Mouse (Mus musculus) WW6 (cell line): Measurements from ENCODE around the gene Ern1.
"Not testable (repeated sequence)": the region's sequence is repeated elsewhere in the genome, so short reads cannot be mapped to it uniquely, and the experiment has no call there.

Source experiments
- DNase-seq: peaks from one replicate; pipeline ENCODE4 v3.0.0-alpha.2; 2013; ENCODE audit warnings: low read depth, low spot score

The Ern1 gene

DNA sequence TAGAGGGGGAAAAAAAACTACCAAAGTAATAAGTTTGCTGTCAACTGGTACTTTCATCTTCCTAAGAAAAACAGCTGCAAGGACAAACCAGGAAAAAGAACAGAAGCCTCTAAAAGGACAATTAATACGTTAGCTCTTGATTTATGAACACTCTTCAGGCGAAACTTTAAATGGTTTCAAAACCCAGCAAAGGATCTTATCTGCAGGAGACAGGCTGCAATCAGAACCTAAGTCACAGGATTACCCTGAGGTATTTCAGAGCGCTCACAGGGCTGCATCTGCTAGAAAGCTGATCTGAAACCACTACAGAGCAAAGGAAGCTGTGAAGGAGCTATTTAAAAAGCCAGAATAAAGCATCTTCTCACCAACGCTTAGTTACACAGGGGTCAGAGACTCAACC lies 6.0 kb downstream of the Ern1 start:
- DNase-seq: no peak

DNA sequence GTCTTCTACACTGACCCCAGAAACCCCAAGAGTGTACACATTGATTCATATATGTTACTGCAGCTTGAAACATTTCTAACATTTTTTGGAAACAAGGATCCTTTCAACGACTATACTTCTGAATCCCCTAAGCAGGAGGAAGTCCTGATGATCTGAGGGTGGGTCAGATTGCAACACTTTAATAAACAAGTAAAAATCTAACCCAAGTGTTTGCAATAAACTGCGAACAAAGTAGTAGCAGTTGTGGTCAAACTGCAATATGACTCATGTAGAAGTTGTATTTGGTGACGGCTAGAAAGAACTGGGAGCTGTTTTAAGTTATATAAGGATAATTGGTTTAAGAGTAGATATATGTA lies 7.1 kb downstream of the Ern1 start:
- DNase-seq: no peak

DNA sequence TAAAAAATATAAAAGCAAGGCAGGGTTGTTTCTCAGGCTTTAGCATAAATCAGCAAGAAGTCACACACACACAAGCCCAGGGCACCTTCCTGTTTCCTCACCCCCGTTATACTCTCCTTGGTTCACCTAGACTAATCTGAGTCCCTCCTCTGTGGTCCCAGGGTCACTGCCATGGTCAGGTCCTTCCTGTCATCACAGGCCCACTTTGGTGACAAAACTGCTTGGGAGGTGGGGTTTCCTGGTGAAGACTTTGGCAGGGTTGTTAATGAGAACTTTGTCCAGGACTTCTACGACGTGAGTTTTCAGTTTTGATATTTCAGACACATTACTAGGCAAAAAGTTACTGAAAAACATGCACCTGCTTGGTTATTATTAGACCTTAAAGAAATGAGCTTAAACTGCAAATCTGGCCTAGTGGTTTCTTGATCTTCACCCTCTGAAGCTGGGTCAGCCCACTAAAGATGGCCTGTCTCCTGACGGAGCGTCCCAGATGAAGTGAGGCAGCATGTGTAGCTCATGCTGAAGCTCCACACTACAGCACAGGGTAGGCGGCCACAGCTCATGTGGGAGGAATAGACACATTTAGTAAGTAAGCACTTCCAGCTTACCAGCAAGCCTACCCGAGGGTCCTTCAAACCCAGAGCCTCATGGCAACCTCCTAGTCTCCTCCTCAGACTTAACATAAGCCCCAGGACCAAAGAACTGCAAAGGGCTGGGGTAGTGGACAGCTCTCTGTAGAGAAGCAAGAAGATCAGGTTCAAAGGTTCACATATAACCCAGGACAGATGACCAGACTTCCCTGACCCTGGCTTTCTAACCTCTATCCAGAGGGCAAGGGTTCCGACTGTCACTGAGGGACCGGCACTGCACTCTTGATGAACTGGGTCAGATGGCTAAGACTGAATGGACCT lies 7.8 kb downstream of the Ern1 start:
- DNase-seq: no peak

DNA sequence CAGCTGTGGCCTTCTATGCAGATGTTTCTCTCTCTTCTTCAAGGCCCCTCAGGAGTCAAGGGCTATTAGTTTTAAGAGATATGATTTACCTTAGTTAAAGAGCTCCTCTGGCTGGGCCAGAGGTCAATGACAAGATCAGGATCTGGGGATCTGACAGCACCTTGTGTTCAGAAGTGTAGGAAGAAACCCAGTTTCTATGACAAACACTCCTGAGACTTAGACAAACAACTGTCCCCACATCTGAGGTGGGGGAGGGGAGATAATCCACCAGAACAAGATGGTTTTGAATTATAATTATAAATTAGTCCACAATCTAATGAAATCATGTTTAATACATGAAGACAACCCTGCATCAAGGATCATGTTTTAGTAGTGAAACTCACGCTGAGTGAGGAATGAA lies 8.9 kb downstream of the Ern1 start:
- no peak for DNase-seq

DNA sequence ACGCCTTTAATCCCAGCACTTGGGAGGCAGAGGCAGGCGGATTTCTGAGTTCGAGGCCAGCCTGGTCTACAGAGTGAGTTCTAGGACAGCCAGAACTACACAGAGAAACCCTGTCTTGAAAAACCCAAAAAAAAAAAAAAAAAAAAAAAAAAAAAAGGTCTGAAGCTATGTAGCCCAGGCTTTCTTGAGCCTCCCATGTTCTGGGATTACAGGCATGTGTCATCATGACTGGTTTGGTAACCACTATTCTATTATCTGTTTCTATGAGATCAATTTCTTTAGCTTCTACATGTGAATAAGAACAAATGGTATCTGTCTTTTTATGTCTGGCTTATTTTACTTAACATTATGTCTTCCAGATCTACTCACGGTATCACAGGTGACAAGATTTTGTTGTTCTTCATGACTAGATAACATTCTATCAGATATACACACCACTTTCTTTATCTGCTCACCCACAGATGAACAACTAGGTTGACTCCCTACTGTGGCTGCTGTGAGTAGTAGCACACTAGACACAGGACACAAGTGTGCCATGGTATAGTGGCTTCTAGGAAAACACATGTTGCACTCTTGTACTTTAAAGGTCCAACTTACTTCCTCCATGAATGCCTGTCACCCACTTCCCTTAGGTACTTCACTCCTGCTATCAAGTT lies 10.0 kb downstream of the Ern1 start:
- DNase-seq: no peak

DNA sequence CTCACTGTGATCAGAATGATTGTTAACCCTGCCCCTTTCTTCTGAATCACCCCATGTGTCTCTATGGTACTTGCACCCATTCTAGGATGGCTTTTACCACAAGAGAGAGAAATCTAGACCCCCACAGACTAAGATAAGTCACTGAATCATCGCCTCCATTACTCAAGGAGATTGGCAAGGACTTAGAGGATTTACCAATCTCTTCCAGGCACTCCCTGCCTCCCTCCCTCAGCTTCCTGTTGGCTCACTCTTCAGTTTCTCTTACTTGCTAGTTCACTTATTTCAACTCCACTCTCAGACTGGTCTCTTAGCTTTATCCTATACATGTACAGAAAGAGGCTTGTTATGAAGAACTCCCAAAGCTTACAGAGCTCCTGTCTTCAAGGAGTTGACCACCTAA lies 12.3 kb downstream of the Ern1 start:
- no peak for DNase-seq

DNA sequence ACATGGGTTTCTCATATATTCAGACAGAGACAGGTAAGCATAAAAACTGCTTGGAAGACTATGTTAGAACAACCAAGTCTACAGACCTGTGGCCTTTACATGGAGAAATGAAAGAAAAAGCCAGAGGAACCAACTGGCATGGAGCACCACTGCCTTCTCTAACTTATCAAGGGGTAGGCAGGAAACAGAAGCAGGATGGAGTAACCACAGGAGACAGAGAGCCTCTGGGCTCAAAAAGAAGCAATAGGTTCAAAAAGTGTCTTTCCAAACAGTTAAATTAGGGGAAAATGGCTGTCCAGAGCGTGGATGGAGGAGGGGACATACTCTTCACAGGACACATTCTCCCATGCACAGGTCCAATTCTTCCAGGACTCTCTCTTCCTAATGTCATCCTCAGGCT lies 16.0 kb downstream of the Ern1 start:
- DNase-seq: no peak

DNA sequence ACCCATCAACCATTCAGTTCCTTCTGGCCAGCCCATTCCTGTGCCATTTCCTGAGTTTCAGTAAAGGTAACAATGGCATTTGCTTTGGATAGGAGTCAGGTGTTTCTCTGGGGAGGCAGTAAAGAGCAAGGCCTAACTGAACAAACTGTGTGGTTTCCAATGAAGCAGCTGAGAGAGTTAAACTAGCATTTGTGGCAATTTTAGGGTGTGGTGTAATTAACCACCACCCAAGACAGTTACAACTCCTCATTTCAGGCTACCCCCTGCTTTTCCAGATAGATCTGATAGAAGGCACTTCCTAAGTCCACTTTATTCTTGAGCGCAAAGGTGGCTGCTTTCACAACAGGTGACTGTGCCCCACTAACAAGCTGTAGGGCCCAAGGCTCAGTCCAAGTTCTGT lies 19.1 kb downstream of the Ern1 start:
- DNase-seq: no peak

DNA sequence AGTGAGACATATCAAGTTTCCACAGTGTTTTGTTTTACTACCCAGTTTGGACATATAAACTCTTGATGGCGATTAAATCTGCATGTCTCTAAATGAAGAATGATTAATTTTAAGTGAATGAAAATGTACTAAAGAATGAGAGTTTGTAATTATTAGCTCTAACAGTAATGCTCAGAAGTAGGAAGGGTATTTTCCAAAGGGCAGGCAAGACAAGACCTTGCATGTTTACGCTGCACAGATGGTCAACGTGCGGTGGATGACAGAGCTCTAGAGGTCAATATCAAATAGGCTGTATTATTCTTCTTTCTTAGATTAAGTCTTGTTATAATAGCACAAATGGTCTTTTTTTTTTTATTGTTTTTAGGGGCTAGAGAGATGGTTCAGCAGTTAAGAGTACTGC lies 21.7 kb downstream of the Ern1 start:
- no peak for DNase-seq

DNA sequence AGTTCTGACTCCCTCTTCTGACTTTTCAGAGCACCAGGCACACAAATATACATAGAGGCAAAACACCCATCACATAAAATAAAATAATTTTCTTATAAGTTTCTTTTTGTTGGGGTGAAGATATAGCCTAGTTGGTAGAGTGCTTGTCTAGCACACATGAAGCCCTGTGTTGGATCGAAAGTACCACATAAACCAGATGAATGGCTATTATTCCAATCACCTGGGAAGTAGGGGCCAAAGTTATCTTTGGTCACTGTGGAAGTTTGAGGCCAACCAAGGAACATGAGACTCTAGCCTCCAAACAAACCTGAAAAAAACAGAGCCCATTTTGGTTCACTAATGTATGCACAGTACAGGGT lies 22.1 kb downstream of the Ern1 start:
- no peak for DNase-seq

DNA sequence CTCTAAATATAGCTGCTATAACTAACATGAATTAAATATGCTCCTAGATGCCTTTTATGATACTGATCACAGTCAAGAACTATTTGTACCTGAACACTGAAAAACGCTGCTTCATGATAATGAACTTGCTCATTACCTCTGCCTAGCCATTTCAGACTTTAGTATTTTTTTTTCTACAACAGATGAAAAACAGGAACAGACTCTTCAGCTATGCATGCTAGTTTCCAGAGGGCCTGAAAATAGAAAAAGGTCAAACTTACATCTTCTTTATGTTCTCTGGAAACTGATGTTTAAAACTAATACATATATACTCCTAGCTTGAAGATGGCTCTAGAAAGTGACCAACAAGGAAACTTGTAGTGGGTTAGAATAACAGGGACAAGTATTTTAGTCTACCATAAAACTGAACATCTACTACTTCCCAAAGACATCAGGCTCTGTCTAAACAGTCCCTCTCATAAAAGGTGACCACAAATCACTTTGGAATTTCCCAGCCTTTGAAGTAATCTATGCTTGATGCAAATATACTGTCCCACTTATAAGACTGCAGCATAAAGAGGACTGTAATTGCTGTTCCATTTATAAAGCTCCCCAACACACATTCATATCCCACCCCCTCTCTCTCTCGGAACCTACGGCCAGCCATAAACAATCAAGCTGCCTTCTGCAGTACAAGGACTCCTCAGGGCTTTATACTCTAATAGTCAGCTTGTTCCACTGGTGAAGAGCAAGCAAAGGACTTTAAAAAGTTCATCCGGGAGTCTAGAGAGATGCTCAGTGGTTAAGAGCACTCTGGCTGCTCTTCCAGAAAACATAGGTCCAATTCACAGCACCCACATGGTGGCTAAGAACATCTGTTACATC lies 22.7 kb downstream of the Ern1 start:
- DNase-seq: no peak

DNA sequence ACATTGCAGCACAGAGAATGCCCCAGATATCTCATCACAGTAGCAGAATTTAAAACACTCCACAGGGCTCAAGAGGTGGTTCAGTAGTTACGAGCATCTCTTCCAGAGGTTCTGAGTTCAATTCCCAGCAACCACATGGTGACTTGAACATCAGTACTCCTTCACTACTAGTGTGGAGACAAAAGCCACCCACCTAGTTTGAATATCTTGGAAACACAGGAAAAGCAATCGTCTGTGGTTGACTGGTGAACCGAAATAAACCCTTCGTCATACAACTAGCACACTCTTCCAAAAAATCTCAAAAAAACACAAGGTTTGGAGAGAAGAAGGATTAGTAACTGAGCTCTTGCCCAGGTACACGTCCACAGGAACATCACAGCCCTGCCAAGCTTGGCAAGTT lies 23.8 kb downstream of the Ern1 start:
- no peak for DNase-seq

DNA sequence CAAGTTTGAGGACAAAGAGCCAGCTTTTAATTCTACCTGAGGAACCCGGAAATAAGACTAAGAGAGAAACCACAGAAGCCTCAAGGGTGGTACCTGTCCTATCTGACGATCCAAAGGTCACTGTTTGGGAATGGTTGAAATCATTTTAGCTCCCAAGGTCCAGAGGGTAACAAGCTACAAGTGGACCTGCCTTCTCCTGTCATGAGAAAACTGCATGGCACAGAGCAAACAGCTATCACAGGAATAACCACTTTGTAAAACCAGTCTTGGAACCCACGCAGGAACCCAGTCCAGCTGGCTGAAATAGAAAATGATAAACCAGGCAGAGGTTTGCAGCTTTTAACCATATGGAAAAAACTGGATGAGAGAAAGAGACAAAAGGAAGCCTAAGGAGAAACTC lies 25.3 kb downstream of the Ern1 start:
- no peak for DNase-seq

DNA sequence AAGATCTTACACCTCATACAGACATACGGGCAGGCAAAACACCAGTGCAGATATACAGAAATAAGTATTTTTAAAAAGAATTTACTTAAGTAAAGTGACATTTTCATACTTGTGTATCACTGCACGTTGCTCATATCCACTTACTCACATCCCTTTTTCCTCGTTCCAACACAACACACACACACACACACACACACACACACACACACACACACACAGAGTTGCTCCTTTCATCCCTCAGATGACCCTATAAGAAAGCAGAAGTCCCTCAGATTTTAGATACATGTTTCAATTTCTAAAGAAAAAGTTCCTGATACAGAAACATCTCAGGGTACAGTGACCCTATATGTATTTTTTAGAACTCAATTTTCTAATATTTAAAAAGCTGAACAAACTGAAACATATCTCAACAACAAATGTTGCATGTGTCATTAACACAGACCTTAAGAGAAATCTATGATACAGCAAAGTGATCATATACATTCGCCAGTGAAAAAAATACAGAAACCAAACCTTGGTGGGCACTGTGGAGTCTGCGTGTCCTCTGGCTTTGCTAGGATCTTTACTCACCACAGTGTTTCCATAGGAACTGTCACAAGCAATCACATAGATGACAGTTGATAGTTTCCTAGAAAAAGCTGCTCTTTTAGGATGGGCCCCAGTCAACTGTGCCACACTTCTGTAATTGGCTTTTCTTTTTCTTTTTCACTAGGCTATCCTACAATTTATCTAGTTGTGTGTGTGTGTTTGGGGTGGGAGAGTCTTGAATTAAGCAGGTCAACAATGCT lies 26.3 kb downstream of the Ern1 start:
- no peak for DNase-seq

DNA sequence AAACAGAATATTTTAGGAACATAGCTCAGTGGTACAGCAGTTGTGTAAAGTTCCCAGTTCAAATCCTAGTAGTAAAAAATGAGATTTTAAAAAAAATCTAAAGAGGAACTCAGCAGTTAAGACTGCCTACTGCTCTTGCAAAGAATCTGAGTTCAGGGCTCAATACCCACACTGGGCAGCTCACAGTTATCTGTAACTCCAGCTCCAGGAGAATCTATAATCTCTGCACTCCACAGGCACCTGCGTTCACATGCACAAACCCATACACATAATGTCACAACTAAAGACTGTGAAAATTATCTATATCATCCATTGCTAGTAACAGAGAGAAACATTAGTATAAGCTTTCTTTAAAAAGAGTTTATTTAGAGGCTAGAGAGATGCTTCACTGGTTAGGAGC lies 27.0 kb downstream of the Ern1 start:
- DNase-seq: no peak

DNA sequence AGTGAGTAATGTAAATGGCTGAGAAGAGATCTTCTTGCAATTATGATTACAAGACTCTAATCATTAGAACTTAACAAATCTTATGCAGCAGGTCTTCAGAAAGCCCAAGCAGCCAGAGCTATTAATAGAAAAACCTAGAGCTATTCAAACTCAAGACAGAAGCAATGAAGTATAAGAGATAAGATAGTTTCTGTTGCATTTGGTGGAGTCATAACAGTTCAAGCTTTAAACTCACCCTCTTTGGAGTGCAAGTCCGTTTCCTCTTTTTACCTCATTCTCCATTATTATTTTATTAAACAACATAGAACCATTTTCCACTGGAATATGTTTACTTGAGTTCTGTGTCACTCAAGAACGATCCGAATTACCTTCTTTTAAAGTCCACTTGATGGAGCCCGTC lies 29.1 kb downstream of the Ern1 start:
- DNase-seq: no peak

DNA sequence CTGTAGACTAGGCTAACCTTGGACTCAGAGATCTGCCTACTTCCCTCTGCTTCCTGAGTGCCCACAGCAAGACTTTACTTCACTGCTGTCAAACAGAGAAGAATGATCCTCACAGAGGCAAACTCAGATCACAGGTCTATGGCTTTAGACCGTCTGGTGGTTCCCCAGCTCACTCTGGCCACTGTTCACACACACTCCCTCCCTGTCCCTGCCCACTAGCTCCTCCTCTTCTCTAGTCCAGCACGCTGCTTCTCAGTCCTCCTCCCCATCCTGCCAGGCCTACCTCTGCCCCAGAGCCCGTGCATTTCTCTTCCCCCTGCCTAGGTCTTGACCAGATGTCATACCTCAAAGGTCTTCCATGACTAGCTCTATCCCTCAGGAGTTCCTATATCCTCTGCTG lies 44.0 kb downstream of the Ern1 start:
- no peak for DNase-seq

DNA sequence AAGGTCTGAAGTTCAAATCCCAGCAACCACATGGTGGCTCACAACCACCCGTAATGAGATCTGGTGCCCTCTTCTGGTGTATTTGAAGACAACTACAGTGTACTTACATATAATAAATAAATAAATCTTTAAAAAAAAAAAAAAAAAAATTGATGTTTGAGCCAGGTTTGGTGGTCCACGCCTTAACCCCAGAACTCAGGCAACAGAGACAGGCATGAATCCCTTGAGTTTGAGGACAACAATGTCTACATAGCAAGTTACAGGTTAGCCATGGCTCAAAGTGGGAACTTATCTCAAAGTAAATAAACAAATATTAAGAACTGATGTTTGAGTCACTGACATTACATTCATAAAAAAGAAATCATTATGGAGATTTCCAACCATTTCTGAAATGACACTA lies 45.1 kb downstream of the Ern1 start:
- DNase-seq: not testable (repeated sequence)

DNA sequence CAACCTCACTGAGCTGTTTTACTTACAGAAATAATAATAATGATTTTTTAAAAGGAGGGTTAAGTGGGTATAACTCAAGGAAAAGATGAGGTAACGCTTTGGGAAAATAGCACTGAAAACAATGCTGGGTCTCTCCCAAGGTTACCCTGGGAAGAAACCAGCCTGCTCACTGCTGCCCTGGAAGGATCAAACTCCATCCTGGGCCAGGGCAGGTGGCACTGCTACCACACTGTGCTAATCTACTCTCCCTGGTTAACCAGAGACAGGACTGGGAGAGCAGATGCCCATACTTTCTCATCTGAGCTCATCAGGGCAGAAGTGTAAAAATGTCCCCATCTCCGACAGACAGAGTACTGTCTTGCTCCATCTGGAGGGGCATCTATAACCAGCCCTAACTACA lies 47.3 kb downstream of the Ern1 start:
- DNase-seq: no peak

DNA sequence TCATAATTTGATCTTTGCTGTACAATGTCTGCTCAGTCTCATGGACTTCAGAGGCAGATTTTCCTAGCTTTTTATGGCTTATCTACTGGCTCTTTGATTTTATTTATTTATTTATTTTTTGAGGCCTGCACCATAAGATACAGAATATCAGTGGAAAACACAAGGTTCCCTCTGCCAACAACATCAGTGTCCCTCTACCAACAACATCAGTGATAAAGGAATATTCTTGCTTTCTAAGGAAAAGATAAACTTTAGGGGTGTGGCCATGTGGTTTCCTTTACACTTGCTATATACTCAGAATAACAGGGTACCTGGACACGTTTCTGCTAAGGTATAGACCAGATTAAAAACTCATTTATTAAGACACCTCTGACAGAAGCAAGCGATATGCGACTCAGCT lies 48.3 kb downstream of the Ern1 start:
- DNase-seq: no peak

DNA sequence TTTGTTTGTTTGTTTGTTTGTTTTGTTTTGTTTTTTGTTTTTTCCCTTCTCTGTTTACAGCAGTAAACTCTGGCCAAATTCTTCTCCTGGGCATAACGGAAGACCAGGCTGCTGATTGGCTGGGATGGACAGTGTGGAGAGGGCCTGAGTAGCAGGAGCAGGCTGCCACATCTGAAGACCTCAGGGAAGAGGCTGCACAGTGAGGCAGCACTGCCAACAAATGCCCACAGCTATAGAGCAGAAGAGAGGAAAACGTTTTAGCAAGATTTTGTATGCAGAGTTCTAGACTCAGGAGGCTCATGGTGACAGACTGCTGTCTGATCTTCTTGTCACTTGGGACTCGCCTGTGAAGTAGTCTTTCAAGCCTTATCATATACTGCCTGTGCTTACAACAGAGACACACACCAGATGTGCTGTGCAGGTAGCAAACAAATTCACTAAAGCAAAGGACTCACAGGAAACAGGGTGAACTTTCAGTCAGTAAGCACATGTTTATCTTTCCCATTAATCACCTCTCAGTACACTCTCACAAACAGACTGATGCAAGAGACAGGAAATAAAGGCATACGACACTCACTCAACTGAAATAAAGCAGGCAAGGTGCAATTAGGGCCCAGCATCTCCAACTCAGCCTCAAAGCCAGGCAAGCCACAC lies 49.0 kb downstream of the Ern1 start:
- DNase-seq: no peak
